7 mouse cellular contexts compared by ENCODE assay signal in the genomic region with DNA sequence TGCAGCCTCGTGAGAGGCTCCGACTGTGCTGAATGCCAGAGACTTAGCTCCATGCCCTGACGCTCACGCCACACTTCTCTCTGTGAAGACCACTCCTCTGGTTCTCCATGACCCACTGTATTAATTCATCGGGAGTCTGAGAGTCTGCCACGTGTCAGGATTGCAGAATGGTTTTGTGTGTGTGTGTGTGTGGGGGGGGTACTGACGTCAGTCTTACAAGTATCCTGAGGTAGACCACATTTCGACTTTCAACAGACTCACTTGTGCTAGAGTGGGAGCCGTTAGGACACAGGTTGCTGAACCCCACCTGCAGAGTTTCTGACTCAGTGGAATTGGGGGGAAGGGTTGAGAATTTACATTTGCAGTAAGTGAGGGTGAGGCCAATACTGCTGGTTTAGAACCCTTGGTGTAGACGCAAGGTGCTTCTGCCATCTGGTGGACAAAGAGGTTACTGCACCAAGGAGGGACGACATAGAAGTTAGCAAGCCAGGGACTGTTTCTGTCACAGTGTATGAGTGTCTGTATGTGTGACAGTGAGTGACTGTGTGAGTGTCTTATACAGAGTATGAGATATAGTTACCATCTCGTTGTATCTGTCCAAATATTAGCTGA. TPM values are rescaled to one million over a fixed set of nuclear protein-coding genes. Genes with fewer than 3 reads are reported as not detected.
DNase-seq lines count a peak whose midpoint lies in the region; TF ChIP-seq lines count a peak whose summit lies in the region.

No protein-coding gene starts in this region.

- no peaks in the 10 kb centered on the region for H3K27me3 ChIP-seq in midbrain, embryonic 10.5 days (ENCODE audit: low read depth, poor library complexity, severe bottlenecking)
- no peaks in the 10 kb centered on the region for H3K27me3 ChIP-seq in small intestine, adult 2 months (ENCODE audit: control insufficient read depth, insufficient read depth, low read length)

- no peaks in the 10 kb centered on the region for H3K36me3 ChIP-seq in midbrain, embryonic 10.5 days
- no peaks in the 10 kb centered on the region for H3K36me3 ChIP-seq in small intestine, adult 2 months (ENCODE audit: control insufficient read depth, insufficient read depth, low read length)

- intact Hi-C loops in left cerebral cortex, postnatal 10 days (cut with DNase I), result no loop called here

- DNase-seq in adipocyte (ENCODE audit: low spot score), result peak; percentile 88
- peak; percentile 88 to 91 for DNase-seq in cerebellum, postnatal 14 days
- DNase-seq in frontal cortex, postnatal 25 days (ENCODE audit: low spot score in 2 of 2), result peak; percentile 79 to 89
- DNase-seq in induced T-regulatory cell, adult 2 months (ENCODE audit: low read depth), result peak; percentile 81
- DNase-seq in left cerebral cortex, postnatal 10 days (ENCODE audit: extremely low spot score in 1 of 2, low spot score in 2 of 2), result peak; percentile 76 to 83
- DNase-seq in midbrain, embryonic 10.5 days (ENCODE audit: low spot score), result peak; percentile 67

- 47% methylated on average over 12 of the region's 12 CpGs for WGBS in midbrain, embryonic 10.5 days
- WGBS in small intestine, adult 2 months, result 46% methylated on average over 12 of the region's 12 CpGs

- H3K9me3 ChIP-seq in midbrain, embryonic 10.5 days (replicated peaks), result no peaks in the 10 kb centered on the region

- peak; percentile 68; the same call in 1 of the 2 replicates for TF ChIP-seq CTCF in small intestine, adult 2 months (IDR thresholded peaks at IDR 0.05; ENCODE audit: extremely low read depth, insufficient read length, insufficient replicate concordance, low read depth, low read length)

- H3K4me1 ChIP-seq in midbrain, embryonic 10.5 days, result peaks cover 6% of the 10 kb centered on the region; the same call in 1 of the 2 replicates
- no peaks in the 10 kb centered on the region for H3K4me1 ChIP-seq in small intestine, adult 2 months (ENCODE audit: control insufficient read depth, insufficient read depth, insufficient read length, low read length)

- no peak overlapping the region for H3K4me3 ChIP-seq in midbrain, embryonic 10.5 days
- H3K4me3 ChIP-seq in small intestine, adult 2 months (ENCODE audit: low read depth, low read length), result no peak overlapping the region

- no peak for TF ChIP-seq POLR2A in small intestine, adult 2 months (IDR thresholded peaks at IDR 0.05; ENCODE audit: low read depth, low read length)

- no peak overlapping the region; the same call in 1 of the 2 replicates for H3K27ac ChIP-seq in midbrain, embryonic 10.5 days (replicated peaks)
- H3K27ac ChIP-seq in small intestine, adult 2 months (ENCODE audit: insufficient read depth, low read depth, low read length), result no peak overlapping the region

RNA-seq across cellular contexts. Expression of a gene that starts 11.5 kb away (rescaled TPM):
- 1 to 10 TPM; 3.4 to 3.7 TPM for total RNA-seq in left cerebral cortex, postnatal 10 days (2021)
- polyA plus RNA-seq in midbrain, embryonic 10.5 days (2016; fragmentation: Nextera tagmentation; extraction: Ambion mirVana), result 1.1 and 1.3 TPM in 2 replicates
- not detected in 2 replicates for polyA plus RNA-seq in small intestine, adult 2 months (2012; rRNA removed)
